Mouse (Mus musculus): ENCODE results near the gene Slit1.
A peak's percentile ranks its signal among the peaks of the same experiment; 100 is the strongest.

The Slit1 gene

GRCm38 (mm10) chr19:41743396-41743795 is at the start of gene Slit1:
Gene Slit1, minus strand, starts transcription at chr19:41743665.
- no peak for DNase-seq

DNA sequence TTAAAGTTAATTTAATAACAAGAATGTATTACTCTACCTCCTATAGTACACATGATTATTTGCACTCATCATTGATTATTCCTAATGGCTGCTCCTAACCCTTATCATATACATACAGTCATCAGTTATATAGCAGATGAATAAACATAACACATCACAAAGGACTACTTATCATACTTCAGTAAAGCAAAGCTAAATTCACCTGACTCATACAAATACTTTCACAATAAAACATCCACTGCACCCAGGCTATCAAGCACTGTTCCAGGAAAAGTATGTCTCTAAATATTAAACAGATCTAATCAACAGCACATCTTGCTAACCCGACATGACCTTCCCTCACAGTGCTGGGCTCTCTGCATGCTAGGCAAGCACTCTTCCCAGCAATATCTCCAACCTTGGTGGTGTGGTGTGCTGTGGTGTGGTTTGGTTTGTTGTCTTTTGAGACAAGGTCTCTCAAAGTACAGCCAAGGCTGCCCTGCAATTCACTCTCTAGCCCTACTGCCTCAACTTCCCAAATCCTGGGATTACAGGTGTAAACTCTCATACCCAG is 49.5 kb upstream of the Slit1 start:
- no peak for DNase-seq

DNA sequence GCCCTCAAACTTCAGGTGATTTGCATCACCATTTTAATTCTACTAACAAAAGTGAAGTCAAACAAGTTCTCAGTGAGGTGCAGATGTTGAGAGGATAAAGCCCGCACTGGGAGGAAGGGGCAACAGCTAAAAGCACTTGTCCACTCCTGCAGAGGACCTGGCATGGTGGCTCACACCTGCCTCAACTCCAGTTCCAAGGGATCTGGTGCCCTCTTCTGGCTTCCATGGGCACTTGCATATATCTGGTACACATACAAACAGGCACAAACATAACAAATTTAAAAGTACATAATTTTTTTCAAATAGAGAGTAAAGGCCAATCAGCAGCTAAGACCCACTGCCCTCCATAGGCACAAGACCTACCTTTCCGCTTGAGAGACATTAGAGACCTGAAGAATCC is 47.9 kb upstream of the Slit1 start:
- DNase-seq, result no peak

DNA sequence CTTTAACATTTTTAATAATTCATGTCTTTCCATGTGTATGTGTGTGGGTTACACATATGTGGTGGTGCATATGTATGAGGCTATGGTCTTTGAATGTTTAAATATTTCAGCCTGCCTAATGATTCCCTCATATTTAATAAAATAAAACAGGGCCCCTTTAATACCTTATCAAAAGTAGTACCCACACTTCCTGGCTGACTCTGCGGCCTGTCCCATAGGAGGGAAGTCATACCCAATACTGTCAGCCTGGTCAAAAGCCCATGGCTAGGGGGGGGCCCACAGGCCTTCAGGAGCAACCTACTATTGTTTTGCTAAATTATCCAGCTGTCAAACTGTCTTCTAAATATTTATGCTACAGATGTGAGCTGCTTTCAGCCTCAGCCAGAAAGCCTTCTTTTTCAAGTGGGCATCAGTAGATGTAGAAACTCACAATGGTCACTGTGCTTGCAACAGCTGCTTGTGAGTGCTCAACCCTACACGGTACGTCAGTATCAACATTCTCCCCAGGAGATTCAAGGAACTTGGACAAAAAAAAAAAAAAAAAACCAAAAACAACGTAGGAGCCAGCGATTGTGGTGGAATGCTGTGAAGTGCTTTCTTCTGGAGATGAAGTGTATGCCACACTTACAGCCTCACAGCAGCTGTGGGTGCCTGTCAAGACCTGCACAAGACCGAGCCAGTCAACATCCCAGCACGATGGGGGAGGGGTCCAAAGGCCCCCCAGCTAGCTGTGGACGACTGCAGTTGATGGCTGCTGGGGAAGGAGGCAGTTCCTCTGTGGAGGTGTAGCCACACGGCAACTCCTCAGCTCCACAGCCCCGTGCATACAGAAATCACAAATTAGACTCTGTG is 45.9 kb upstream of the Slit1 start:
- DNase-seq, result no peak

DNA sequence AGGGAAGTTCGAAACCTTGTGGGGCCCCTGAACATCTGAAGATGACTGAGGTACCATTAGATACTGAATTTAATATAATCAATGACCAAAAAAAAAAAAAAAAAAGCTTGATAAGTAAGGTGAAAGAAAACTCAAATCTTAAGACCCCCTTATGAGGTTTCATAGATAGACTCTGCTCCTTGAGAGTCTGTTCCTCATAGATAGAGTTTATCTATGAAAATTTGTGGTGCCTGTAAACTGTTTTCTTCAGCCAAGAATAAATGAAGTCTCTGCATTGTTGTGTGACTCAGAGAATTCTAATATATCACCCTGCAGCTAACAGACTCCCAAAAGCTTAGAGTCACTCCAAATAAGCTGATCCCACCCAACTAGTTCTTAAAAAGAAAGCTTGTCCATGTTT is 43.4 kb upstream of the Slit1 start:
- DNase-seq, result no peak

- no peak for DNase-seq
Measured at GRCm38 (mm10) chr19:41777514-41777913, 34.0 kb upstream of the Slit1 start.

DNA sequence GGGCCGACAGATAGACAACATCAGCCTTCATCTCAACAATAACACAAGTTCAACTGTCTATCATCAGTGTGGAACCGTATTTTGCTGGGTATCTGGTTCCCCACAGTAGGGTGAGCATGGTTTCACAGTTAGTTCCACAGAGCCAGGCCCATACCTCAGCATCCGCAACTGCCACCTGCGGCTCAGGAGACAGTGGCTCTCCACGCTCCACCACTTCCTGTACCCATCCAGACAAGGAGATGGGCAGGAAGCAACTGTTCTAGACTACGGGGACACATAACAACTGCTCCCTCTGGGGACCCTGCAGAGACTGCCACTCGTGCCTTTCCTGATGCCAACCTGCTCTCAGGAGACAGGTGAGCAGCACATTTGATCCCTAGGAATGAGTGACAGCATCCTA is 25.2 kb upstream of the Slit1 start:
- no peak for DNase-seq

GRCm38 (mm10) chr19:41766628-41767027 is 23.2 kb upstream of the Slit1 start:
- DNase-seq, result no peak

GRCm38 (mm10) chr19:41763870-41764660 is 20.6 kb upstream of the Slit1 start:
- DNase-seq, result peak; percentile 83

DNA sequence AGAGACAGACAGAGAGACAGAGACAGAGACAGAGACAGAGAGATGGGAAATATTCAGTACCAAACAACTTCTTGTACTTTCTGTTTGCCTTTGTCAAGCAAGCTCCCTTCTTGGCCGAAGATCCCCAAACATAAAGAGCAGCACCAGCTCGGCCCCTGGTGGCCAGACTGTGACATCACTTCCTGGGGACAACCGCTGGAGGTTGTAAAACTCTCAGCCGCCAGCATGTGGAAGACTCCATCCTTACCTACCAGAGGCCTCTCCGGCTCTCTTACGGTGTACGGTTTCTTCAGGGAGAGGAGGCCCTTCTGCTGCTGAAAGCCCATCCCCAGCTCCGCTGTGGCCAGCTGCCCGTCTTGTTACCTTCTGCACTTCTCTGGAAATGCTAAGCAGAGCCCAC is 18.1 kb upstream of the Slit1 start:
- no peak for DNase-seq

- DNase-seq, result no peak
Measured at GRCm38 (mm10) chr19:41759765-41760164, 16.3 kb upstream of the Slit1 start.

DNA sequence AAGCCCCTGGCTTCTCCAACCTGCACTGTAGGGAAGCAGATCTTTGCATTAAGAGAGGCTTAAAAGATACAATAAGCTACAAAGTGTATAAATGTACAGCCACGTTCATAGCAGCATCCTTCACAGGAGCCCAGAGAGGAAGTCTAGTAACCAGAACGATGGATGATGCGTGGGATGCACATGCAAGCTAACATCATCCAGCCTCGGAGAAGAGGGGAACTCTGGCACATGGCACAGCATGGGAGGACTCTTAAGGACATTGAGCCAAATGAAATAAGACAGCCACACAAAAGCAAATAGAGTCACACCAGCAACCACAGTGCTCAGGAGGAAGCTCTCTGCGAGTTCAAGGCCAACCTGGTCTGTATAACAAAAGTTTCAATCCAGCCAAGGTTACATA is 15.8 kb upstream of the Slit1 start:
- DNase-seq, result no peak

- DNase-seq, result no peak
Measured at GRCm38 (mm10) chr19:41754760-41755159, 11.3 kb upstream of the Slit1 start.

GRCm38 (mm10) chr19:41751906-41752305 is 8.4 kb upstream of the Slit1 start:
- DNase-seq, result no peak

DNA sequence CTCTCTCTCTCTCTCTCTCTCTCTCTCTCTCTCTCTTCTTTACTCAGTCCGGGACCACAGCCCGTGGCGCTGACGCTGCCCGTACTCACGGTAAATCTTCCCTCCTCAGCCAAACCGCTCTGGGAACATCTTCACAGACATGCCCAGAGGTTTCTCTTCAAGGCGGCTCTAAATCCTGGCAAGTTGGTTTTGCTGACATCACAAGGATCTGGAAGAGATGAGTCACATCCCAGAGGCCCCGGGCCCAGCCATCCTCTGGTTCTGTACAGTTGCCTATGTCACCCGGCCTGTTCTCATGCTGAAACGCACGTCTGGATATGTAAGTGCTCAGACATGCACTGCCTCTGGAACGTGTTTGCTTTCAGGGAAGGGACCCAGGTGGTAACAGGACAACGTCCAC is 4.0 kb upstream of the Slit1 start:
- DNase-seq, result no peak

DNA sequence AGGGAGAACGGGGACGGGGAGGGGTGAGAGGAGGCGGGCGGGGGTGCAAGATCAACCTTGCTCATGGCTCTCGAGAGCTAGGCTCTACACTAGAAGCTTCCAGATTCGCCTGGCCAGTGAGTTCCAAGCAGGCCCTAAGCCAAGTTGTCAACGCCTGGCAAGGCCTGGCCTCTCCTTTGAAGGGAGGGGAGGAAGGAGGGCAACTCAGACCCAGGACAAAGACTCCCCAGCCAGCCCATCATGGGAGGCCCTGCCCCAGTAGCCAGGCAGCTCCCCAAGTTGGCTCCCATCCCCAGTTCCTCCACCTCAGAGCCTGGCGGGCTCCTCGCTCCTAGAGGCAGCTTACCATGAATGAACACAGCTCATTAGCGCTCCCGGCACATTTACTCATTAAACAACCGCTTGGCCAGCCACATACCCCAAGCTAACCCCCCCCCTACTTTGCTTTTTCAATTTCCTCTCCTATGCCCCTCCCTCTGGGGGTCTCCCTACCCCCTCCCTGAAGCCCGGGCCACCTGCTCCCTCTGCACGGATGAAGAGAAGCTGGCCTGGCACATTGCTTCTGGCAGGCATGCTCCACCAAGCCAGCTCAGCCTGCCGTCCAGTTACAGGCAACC is 2.6 kb upstream of the Slit1 start:
- DNase-seq, result peak; percentile 23

GRCm38 (mm10) chr19:41738896-41739295 is 4.6 kb downstream of the Slit1 start:
- no peak for DNase-seq

GRCm38 (mm10) chr19:41738429-41738805 is 5.0 kb downstream of the Slit1 start:
- DNase-seq, result no peak

GRCm38 (mm10) chr19:41737657-41738428 is 5.6 kb downstream of the Slit1 start:
- no peak for DNase-seq

DNA sequence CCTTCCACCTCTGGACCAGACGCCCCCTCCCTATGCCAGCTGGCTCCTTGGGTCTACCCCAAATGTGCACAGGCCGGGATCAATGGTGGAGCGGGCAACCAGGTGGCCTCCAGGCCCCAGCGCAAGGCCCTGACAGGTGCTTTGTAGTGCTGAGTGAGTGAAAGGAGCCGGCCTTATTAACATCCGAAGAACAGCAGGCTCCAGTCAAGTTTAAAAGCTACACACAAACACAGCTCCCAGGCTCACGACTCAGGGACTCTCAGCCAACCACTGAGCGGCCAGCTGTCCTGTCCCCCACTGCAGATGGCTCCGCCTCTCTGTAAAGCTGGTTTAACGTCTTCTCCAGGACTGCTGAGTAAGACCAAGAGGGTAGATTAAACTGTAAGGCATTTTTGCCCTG is 8.8 kb downstream of the Slit1 start:
- no peak for DNase-seq

- DNase-seq, result no peak
Measured at GRCm38 (mm10) chr19:41725491-41725890, 18.0 kb downstream of the Slit1 start.

DNA sequence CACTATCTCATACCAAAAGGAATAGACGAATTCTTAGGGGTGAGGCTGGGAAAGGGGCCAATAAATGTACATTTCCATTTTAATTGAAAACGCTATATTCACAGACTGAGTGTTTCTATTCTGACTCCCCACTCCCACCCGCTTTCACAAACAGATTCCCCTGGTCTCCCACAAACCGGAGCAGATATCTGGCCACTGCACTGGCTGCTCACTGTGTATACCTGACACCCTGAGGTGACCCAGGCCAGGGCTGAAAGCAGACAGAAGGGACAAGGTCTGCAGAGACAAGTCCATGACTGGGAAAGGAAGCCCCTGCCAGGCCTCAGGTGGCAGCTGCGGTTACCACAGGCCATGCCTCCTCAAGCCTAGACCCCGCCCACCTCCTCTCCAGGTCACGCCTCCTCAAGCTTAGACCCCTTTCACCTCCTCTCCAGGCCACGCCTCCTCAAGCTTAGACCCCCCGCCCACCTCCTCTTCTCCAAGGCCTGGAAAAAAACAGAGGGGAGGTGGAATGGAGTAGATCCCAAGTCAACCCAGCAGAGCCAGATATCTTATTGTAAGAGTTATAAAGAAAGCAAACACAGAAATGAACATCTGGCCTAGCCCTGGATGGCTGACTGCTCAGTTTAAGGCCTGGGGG is 18.5 kb downstream of the Slit1 start:
- DNase-seq, result no peak

Measured in cerebellum, adult 9-10 months (tissue).